Mouse (Mus musculus) skeletal muscle tissue, adult 2 months (tissue): Measurements from ENCODE around the gene Zbtb39.
"Not testable (repeated sequence)": the region's sequence is repeated elsewhere in the genome, so short reads cannot be mapped to it uniquely, and the experiment has no call there.

Source experiments
- DNase-seq: peaks from one replicate; pipeline ENCODE4 v3.0.0-alpha.2; 2012; ENCODE audit warnings: low read depth, low spot score

The Zbtb39 gene

DNA sequence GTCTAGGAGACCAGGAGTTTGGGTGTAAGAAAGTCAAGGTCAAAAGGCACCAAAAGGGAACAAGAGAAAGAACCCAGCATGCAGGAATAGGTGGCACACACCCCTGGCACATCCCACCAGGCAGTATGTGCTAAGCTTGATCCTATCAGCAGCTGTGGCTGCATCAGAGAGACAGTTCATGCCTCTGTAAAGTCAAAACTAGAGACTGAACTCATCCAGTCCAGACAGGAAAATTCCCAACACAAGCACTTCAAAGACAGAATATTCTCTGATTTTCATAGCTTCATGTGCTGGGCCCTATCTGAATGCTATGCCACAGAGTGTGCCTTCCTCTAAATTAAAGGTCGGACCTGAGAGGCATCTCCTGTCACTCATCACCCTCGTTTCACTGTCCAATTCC is 1.8 kb upstream of the Zbtb39 start:
- no peak for DNase-seq

GRCm38 (mm10) chr10:127738151-127738882 is 1.0 kb upstream of the Zbtb39 start:
- peak; percentile 17 for DNase-seq

DNA sequence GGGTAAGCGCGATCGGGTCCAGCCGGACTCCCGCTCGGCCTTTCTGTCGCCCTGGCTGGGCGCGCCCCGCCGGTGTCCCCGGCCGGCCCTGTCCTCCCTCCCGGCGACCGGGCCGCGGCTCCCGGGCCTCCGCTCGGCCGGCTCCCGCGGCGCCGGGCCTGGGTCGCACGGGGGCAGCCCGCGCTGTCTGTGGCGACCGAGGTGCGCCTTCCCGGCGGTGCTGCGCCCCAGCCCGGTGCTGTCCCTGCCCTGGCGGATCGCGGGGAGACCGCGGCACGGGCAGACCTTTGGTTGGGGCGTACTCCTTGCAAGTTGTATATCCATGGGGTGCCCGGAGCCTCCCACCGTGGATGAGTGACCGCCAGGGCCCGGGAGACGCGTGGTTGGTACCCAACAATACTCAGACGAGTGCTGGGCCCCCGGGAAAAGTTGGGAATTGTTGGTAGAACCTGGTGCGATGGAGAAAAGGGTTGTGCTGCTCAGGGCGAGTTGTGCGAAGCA is 373 bp downstream of the Zbtb39 start:
- DNase-seq: no peak

DNA sequence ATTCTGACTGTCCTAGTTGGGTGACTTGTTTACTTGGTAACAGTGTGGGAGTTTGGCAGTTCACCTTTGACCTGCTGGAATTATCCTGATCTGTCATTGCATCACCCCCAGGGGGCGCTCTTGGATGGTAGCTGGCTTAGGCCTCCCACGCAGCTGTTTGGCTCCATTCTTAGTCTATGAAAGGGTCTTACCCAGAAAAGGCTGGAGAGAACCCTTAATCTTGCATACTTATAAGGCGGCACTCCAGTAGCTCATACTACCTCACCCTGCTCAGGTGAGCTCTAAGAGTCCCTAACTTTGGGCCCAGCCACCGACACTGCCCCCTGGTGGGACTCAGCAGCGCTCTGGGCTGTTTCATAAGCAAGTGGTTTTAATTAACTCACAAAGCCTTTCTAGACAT is 5.3 kb downstream of the Zbtb39 start:
- no peak for DNase-seq

DNA sequence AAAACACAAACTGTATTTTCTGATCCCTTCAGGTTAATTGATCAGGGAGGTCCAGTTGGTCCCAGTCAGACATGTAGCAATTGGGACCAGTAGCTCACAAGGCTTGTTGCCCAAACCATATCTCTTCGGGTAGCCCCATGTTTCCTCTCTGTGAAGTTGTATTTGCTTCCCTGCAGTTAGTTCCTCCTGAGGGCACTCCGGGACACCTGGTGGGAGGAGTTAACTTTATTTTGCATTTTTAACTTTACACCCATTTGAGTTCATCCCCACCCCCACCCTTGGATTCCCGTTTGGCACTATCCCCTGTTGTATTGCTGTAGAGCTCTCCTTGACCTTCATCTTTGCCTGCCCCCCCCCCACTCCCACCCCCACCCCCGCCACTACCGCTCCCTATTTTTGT is 6.5 kb downstream of the Zbtb39 start:
- DNase-seq: no peak

DNA sequence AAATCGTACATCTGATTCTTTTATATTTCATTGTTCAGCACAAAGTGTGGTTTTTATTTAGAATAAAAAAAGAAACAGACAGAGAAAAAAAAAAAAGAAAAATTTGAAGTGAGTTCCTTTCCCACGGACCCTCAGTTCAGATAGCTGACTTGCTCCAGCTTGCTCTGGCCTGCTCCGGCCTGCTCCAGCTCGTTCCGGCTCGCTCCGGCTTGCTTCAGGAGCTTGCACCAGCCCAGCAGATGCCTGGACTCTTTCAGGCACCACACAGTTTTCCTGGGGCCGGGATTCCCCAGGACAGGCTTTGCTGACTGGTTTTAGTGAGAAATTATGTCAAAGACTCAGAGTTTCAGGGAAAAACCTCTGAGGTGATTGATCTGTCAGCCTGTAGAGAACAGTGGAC is 7.9 kb downstream of the Zbtb39 start:
- no peak for DNase-seq

- DNase-seq: peak; percentile 27
Observed at GRCm38 (mm10) chr10:127748847-127749612, 9.7 kb downstream of the Zbtb39 start.

DNA sequence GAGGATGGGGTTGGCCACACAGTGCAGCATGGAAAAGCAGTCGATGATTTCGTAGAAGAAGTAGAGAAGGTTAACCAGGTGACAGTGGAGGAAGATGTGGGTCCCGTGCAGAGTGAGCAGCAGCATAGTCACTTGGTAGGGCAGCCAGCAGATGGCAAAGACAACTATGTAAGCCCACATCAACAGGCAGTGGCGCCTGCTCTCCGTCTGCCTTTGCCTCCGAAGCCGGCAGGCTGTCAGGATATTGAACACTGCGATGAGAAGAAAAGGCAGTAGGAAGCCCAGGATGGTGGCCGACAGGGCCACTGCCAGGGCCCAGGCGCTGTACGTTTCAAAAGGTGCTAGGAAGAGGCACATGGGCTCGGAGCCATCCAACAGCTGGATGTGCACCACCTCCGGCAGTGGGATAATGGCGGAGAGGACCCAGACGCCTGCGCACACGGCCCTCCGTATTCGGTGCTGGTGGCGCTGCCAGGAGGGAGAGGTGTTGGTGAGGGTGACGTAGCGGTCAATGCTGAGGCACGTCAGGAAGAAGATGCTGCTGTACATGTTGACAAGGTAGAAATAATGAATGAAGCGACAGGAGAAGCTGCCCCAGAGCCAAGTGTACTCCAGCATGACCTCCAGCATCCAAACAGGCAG is 10.9 kb downstream of the Zbtb39 start:
- no peak for DNase-seq

DNA sequence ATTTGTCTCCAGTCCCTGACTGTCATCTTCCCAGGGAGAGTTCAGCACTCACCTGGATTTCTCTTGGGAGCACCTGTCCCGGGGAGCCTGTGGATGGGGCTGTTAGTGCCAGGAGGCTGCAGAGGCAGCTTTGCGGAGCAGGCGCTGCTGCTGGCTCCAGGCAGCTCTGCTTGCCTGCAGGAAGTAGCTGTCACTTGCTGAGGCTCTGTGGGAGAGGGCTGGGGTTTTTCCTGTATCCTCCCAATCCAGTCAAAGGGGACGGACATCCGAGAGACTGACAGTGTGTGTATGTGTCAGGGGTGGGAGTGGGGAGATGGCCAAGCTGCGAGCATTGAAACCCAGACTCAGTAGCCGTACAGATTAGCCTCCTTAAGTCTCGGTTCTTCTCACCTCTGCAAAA is 12.2 kb downstream of the Zbtb39 start, which contains the start of gene Gpr182:
TSS of gene Gpr182 (minus strand) at position 185 of the 400 bp plus-strand sequence.
- DNase-seq: no peak

GRCm38 (mm10) chr10:127754566-127755166 is 15.3 kb downstream of the Zbtb39 start:
- DNase-seq: no peak

DNA sequence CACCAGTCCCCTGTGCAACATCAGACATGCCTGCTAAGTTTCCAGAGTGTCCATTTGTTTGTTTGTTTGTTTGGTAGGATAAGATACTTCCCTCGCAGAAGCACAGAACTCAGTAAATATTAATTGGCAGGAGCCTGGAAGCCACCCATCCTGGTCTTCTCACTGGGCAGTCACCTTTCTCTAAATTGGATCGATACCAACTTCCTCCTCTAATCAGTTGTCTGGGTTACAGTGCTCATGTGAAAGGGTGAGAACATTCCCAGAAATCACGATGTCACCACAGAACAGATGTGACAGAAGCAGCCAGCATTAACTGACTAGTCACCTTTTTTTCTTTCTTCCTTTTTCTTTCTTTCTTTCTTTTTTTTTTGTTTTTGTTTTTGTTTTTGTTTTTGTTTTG is 15.9 kb downstream of the Zbtb39 start:
- no peak for DNase-seq

GRCm38 (mm10) chr10:127755770-127756468 is 16.6 kb downstream of the Zbtb39 start:
- DNase-seq: no peak

DNA sequence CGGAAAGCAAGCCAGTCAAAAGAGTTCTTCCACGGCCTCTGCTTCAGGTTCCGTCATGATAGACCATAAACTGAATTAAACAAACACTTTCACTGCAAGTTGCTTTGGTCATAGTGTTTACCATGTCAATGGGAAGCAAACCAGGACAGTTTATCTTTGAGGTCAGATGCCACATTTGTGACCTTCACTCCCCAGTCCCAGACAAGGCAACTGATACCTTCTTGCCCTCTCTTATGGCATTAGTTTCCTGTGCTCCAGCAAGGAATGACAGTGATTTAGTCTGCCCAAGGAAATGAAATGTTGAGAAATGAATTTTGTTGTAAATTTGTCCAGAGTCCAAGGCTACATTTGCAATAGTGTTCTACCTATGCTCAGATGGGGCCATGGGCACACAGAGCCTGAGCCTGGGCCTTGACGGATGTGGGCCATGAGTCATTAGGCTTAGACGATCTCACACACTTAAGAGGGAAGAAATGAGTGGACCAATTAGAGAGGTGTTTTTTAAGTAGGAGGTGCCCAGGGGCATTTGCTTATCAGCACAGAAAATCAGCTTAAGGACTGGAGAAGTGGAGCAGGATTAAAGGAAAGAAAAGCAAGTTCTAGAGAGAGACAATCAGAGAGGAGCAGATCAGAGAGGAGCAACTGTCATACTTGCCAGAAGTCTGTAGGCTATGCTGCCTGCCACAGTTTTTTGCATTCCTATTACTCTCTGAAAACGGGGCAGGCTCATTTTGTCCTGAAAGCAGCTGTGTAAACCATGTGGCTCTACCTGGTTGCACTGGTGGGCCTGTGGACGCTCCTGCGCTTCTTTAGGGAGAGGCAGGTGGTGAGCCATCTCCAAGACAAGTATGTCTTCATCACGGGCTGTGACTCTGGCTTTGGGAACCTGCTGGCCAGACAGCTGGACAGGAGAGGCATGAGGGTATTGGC is 20.1 kb downstream of the Zbtb39 start, which contains the start of the genes Rdh1 and Rdh16f1:
TSS of gene Rdh1 (plus strand) at position 541 of the 930 bp plus-strand sequence.
TSS of gene Rdh16f1 (plus strand) at position 607 of the 930 bp plus-strand sequence.
- DNase-seq: no peak

GRCm38 (mm10) chr10:127762926-127763325 is 23.6 kb downstream of the Zbtb39 start:
- DNase-seq: not testable (repeated sequence)

DNA sequence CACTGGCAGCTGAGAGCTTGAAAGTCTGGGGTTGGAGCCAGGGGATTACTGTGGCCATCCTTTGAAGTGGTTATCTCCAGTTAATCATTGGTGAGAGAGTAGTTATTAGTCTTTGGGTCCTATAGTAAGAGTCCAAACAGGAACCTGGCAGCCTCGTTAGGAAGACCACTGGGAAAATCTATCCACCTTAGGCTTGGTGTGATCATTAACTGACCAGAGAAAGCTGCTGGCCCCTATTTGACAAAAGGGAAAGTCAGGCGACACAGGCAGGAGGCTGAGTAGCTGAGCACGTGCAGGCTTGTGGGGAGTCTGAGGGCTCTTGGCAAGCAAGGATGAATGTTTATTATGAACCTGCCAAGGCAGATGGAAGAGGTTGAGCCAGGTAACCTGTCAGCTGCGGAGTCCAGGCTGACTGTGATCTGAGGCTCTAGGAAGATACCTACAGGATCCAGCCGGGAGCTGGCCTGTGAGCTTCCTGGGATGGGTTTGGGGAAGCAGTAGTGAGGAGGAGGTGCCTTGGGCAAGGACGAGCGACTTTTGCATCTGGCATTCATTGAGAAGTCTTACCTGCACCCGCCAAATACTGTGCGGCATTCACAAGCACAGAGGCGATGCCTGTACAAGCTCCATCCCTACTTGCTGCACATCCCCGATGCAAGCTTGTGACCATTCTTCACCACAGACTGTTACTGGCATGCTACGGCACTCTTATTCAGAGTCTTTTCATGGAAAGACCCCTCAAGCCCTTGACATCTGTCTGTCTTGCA is 24.8 kb downstream of the Zbtb39 start:
- DNase-seq: no peak

DNA sequence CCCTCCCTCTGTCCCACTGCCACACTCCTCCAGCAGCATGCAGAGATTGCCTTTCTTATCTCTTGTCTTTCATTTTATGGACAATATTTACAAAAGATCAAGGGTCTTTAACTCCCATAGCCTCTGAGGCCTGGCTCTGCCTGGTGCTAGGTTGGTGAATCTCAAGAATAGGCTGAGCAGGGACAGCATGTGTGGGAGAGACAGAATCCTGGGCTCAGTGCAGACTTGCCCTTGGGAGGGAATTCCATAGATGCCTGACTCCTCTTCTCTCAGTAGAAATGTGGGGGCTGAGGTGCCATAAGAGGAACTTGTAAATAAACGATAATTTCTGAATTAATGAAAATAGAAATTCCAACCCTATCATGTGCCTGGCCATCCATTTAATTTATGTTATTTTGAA is 27.2 kb downstream of the Zbtb39 start:
- no peak for DNase-seq

DNA sequence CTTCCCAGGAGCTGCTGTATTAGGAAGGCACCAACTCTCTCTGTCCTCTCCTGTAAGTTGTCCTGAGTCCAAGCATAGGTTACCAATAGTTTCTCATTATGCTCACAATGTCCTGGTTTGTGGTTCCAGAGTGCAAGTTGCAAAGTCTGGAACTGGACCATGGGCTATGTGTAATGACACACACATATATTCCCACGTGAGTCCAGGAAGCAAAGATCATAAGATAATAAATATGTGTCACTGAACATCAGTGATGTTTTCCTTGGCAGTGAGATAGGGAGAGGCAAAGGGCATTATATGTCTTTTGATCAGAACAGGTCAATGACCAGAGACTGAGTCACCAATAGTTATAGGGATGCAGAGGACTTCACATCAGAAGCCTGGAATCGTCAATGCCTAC is 36.7 kb downstream of the Zbtb39 start, which contains the start of gene Rdh9:
TSS of gene Rdh9 (plus strand) at position 376 of the 400 bp plus-strand sequence.
- no peak for DNase-seq

DNA sequence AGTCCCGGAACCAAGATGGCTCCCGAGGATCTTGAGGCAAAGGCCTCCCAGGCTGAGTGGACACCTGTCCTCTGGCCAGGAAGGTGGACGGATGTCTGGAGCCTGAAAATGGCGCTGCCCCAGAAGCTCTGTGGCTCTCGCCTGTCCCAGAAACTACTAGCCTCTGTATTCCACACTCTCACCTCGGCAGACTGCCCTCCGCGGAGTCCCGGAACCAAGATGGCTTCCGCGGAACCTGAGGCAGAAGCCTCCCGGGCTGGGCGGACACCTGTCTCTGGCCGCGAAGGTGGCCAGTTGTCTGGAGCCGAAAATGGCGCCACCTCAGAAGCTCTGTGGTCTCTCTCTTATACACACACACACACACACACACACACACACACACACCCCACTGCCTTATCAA is 43.0 kb downstream of the Zbtb39 start:
- DNase-seq: not testable (repeated sequence)

GRCm38 (mm10) chr10:127785411-127785810 is 46.1 kb downstream of the Zbtb39 start:
- not testable (repeated sequence) for DNase-seq
